Mouse (Mus musculus) forebrain, embryonic 14.5 days (tissue): ENCODE measurements around the gene Tmem132d. TPM values are rescaled to one million over a fixed set of nuclear protein-coding genes. Genes with fewer than 3 reads are reported as not detected.
A peak's percentile ranks its signal among the peaks of the same experiment; 100 is the strongest.

Source experiments
- ATAC-seq: fragments of 200-750 bp; cut with Nextera tagmentation; 2 replicates; pipeline ENCODE4 v1.8.0; 2017; ENCODE audit warnings: mild to moderate bottlenecking, moderate library complexity
- DNase-seq: peaks from one replicate; pipeline ENCODE4 v3.0.0-alpha.2; 2015; ENCODE audit warnings: low spot score
- H3K27ac ChIP-seq: fragments of 300-500 bp; sonication (generic); 2 replicates; pipeline ENCODE4 v1.5.1; 2014; ENCODE audit warnings: low read depth, mild to moderate bottlenecking, control low read depth, low read length, moderate library complexity
- H3K27me3 ChIP-seq: fragments of 300-500 bp; sonication (generic); replicated peaks from 2 replicates; pipeline ENCODE4 v1.6.1; 2014; ENCODE audit warnings: low read length, control low read depth, mixed read lengths; ENCODE audit not compliant: control insufficient read depth, insufficient read depth
- H3K36me3 ChIP-seq: fragments of 300-500 bp; sonication (generic); 2 replicates; pipeline ENCODE4 v1.6.1; 2014; ENCODE audit warnings: low read length, control low read depth; ENCODE audit not compliant: control insufficient read depth, insufficient read depth
- H3K4me1 ChIP-seq: fragments of 300-500 bp; sonication (generic); 2 replicates; pipeline ENCODE4 v1.6.1; 2014; ENCODE audit warnings: antibody characterized with exemption, low read length, control low read depth; ENCODE audit not compliant: control insufficient read depth, insufficient read depth
- H3K4me2 ChIP-seq: fragments of 300-500 bp; sonication (generic); 2 replicates; pipeline ENCODE4 v1.6.1; 2014; ENCODE audit warnings: mild to moderate bottlenecking, control low read depth, low read length
- H3K4me3 ChIP-seq: fragments of 300-500 bp; sonication (generic); 2 replicates; pipeline ENCODE4 v1.5.1; 2014; ENCODE audit warnings: low read depth, low read length, control low read depth
- H3K9ac ChIP-seq: fragments of 300-500 bp; sonication (generic); 2 replicates; pipeline ENCODE4 v1.6.1; 2014; ENCODE audit warnings: mild to moderate bottlenecking, low read length, control low read depth, moderate library complexity
- H3K9me3 ChIP-seq: fragments of 300-500 bp; sonication (generic); replicated peaks from 2 replicates; pipeline ENCODE4 v1.6.1; 2016; ENCODE audit warnings: low read length, control low read depth, mixed read lengths; ENCODE audit not compliant: control insufficient read depth
- WGBS: fragments of 180-500 bp; shearing (Covaris S2); extraction: QIAGEN DNeasy Blood & Tissue Kit; methylation state at CpG from one replicate; pipeline ENCODE4 v1.1.7; 2014; 5-methylcytosine and 5-hydroxymethylcytosine counted together
- polyA plus RNA-seq: library from polyadenylated mRNA; unstranded; fragments of >200 nt; fragmentation: Nextera tagmentation; extraction: Ambion mirVana; gene quantifications from 2 replicates; pipeline ENCODE4 v1.2.1, GENCODE M21; 2014

Tmem132d gene
- polyA plus RNA-seq, 1 experiment from 2014 or later = 0.86 TPM

DNA sequence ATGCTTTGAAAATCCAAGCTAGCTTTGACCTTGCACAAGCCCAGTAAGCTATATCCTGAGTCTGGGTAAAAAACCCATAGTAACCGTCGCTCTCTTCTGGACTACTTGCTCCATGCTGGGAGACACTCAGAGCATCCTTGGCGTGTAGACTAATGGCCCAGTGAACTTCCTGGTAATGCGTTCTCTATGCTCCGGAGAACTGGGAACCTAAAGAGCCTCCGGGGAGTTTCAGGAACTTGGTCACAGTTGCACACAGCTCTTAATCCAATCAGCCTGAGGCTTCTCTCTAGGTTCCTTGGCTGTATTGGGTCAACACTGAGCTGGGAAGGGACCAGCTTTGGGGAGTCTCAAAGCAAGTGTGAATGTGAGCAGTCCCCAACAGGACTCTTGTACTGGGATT lies 12.0 kb upstream of the Tmem132d start:
- DNase-seq (no peak), ATAC-seq (no peak)
- H3K4me1 ChIP-seq = no peaks in the 10 kb centered on the region
- H3K9me3 ChIP-seq = no peaks in the 10 kb centered on the region
- no peak overlapping the region for H3K27ac ChIP-seq
- no peak overlapping the region for H3K4me3 ChIP-seq
- 20% methylated on average over 6 of the region's 6 CpGs for WGBS
- peaks cover 19% of the 10 kb centered on the region for H3K27me3 ChIP-seq
- H3K4me2 ChIP-seq = no peak overlapping the region
- no peaks in the 10 kb centered on the region for H3K36me3 ChIP-seq
- H3K9ac ChIP-seq = no peak overlapping the region

DNA sequence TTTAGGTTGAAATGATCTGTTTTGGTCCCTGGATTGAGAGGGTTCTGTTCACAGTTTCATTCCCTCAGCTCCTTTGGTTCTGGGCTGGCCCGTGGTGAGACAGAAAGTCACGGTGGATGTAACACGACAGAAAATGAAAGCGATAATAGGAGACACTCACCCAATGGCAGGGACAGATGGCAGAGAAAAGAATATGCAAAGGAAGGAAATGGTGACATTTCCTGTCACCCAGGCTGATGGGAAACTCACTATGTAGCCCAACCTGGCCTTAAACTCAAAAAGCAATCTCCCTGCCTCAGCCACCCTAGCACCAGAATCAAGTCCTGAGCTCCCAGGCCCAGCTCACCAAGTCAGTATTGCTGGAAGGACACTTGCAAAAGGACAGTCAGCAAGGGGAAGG lies 11.0 kb upstream of the Tmem132d start:
- Histone ChIP-seq H3K27ac (no peak overlapping the region), H3K4me2 (peak overlapping the region; percentile 42; the same call in 1 of the 2 replicates), H3K27me3 (peaks cover 19% of the 10 kb centered on the region), H3K4me3 (no peak overlapping the region), H3K36me3 (no peaks in the 10 kb centered on the region), H3K4me1 (no peaks in the 10 kb centered on the region), H3K9ac (no peak overlapping the region), H3K9me3 (no peaks in the 10 kb centered on the region)
- no peak for ATAC-seq
- 27% methylated on average over 4 of the region's 4 CpGs for WGBS
- no peak for DNase-seq

DNA sequence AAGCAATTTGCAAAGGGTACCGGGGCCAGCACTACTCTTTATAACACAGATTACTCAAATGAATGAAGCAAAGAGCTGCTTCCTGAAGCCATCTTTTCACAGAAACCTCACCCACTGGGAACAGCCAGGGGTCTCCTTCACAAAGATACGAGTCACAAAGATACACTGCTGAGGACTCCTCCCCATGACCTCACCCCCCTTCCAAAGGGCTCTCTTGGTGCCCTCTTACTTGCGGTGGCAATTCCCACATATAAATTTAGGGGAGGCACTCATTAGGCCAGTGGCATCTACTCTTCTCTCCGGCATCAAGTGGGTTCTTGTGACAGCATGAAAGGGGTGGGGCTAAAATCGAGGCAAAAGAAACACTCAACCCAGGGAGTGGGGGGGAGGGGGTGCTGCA lies 8.2 kb upstream of the Tmem132d start:
- peaks cover 19% of the 10 kb centered on the region for H3K27me3 ChIP-seq
- no peak overlapping the region for H3K4me2 ChIP-seq
- H3K9ac ChIP-seq = no peak overlapping the region
- no peaks in the 10 kb centered on the region for H3K36me3 ChIP-seq
- no peak overlapping the region for H3K27ac ChIP-seq
- 3% methylated on average over 5 of the region's 5 CpGs for WGBS
- H3K4me1 ChIP-seq = no peaks in the 10 kb centered on the region
- no peaks in the 10 kb centered on the region for H3K9me3 ChIP-seq
- ATAC-seq = no peak
- H3K4me3 ChIP-seq = no peak overlapping the region
- DNase-seq = no peak

DNA sequence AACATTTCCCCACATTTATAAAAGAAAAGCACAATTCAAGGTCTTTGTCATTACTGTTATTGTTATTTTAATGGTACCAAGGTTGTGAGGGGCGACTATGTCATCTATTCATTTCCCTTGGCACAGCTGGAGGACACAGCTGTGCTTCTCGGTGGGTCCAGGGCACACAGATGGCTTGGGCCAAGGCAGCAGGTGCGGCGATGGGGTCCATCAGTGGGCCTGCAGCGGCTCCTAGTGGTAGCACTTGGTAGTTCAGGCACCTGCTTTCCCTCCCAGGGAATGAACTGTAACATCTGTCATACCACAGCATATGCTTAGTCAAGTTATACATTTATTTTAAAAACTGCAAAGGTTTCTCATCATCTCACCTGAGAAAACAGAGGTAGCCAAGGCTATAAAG lies 7.0 kb upstream of the Tmem132d start:
- ATAC-seq (peak; percentile 68), DNase-seq (peak; percentile 72)
- no peaks in the 10 kb centered on the region for H3K36me3 ChIP-seq
- no peaks in the 10 kb centered on the region for H3K9me3 ChIP-seq
- no peak overlapping the region for H3K4me2 ChIP-seq
- WGBS = 0% methylated on average over 5 of the region's 5 CpGs
- H3K4me1 ChIP-seq = no peaks in the 10 kb centered on the region
- H3K4me3 ChIP-seq = no peak overlapping the region
- H3K27ac ChIP-seq = no peak overlapping the region
- no peak overlapping the region for H3K9ac ChIP-seq
- peaks cover 18% of the 10 kb centered on the region for H3K27me3 ChIP-seq

DNA sequence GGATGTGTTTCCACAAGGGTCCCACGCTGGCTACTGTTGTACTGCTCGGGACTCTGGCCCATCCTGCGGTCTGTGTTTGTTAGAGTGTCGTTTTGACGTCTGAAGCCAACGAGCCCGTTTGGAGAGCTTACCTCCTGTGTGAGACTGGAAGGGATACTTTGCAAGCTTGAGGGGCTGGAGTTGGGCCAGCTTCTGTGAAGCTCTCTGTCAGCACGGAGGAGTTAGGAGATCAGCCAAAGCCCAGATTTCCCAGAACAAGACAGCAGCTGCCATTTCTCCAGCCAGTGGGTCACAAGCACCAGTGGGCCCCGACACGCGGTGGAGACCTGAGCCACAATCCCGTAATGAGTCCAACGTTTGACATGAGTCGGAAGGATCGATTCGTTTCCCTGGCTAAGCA lies 5.2 kb upstream of the Tmem132d start:
- no peak overlapping the region for H3K9ac ChIP-seq
- no peak overlapping the region for H3K4me3 ChIP-seq
- ATAC-seq (no peak), DNase-seq (no peak)
- no peaks in the 10 kb centered on the region for H3K36me3 ChIP-seq
- H3K4me2 ChIP-seq = no peak overlapping the region
- H3K27me3 ChIP-seq = peaks cover 22% of the 10 kb centered on the region
- H3K9me3 ChIP-seq = no peaks in the 10 kb centered on the region
- 63% methylated on average over 16 of the region's 16 CpGs for WGBS
- H3K4me1 ChIP-seq = no peaks in the 10 kb centered on the region
- H3K27ac ChIP-seq = no peak overlapping the region

DNA sequence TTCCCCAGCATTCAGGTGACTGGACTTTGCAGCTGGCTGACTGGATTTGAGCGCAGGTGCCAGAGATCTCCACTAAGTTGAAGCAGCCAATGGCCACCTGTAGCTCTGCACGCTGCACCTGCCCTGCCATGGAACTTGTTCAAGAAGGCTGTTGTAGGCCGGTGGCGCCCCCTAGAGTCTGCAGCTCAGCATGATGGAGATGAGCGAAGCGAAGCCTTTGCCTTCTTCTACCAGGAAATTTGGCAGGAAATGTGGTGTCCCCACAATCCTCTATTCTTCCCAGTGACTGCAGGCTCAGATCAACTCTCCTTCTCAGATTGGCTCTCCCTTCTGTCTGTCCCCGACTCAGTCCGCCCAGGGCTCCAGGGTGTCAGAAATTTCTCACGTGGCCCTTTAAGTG lies 4.0 kb upstream of the Tmem132d start:
- peak; percentile 74 for DNase-seq
- Histone ChIP-seq H3K4me3 (no peak overlapping the region), H3K9me3 (no peaks in the 10 kb centered on the region), H3K27ac (no peak overlapping the region), H3K27me3 (peaks cover 31% of the 10 kb centered on the region), H3K9ac (no peak overlapping the region), H3K4me2 (no peak overlapping the region), H3K36me3 (no peaks in the 10 kb centered on the region), H3K4me1 (no peaks in the 10 kb centered on the region)
- WGBS = 20% methylated on average over 9 of the region's 9 CpGs
- ATAC-seq = 0 out of 2 replicates have a peak, but pooled peaks have one; percentile 24

DNA sequence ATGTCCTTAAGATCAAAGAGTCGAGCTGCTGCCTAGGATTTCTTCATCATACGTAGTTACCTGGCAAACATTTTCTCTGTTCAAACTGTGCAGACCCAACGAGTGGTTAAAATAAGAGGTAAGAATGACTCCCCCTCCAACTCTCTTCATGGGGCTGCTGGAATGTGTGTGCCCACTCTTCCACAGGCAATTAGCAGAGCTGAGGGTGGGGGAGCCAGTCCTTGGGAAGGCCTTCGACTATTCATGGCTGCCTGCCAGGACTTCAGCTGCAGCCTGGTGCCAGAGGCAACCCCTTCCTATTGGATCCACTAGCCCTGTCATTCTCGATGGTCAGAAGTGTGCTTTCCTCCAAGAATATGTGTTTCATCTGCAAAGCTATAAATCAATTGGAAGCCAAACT lies 2.8 kb upstream of the Tmem132d start:
- ATAC-seq = no peak; the same call in 1 of the 2 replicates
- H3K27ac ChIP-seq = no peak overlapping the region
- no peaks in the 10 kb centered on the region for H3K4me1 ChIP-seq
- H3K4me2 ChIP-seq = no peak overlapping the region
- no peaks in the 10 kb centered on the region for H3K9me3 ChIP-seq
- H3K4me3 ChIP-seq = no peak overlapping the region
- H3K9ac ChIP-seq = no peak overlapping the region
- peaks cover 39% of the 10 kb centered on the region for H3K27me3 ChIP-seq
- WGBS = 35% methylated on average over 5 of the region's 5 CpGs
- peak; percentile 82 for DNase-seq
- H3K36me3 ChIP-seq = no peaks in the 10 kb centered on the region

DNA sequence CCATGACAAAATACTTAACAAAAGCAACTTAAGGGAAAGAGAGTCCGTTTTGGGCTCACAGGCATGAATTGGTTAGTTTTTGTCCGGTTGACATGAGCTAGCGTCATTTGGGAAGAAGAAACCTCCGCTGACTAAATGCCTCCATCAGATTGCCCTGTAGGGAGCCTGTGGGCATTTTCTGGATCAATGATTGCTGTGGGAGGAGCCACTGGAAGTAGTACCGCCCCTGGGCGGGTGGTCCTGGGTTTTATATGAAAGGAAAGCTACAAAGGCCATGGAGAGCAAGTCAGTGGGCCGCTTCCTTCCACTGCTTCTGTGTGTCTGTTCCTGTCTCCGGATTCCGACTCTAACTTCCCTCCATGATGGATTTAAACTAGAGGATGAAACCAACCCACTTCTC lies 909 bp upstream of the Tmem132d start:
- Histone ChIP-seq H3K4me2 (no peak overlapping the region), H3K27me3 (peaks cover 44% of the 10 kb centered on the region), H3K27ac (no peak overlapping the region), H3K9me3 (no peaks in the 10 kb centered on the region), H3K4me3 (no peak overlapping the region), H3K4me1 (no peaks in the 10 kb centered on the region), H3K36me3 (no peaks in the 10 kb centered on the region), H3K9ac (no peak overlapping the region)
- DNase-seq (no peak), ATAC-seq (no peak)
- WGBS = 20% methylated on average over 9 of the region's 9 CpGs

DNA sequence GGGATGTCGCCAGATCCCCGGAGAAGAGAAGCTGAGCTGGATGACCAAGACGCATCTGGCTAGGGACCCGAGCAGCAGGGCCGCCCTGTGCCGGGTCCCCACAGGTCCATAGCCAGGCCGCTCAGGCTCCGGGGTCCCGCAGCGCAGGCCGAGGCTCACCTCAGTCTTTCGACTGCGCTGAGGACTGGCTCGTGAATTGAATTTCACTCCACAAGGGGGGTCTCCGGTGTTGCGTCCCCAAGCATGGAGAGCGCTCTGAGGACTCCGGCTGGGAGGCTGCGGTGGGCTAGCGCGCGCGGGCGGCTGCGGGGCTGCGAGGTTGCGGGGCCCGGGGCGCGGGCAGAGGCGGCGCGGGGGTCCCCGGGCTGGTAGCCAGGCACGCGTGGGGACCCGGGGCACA lies 455 bp downstream of the Tmem132d start:
- under 1% methylated on average over 36 of the region's 37 CpGs for WGBS

More for the DNA sequence above, 455 bp downstream of the Tmem132d start:
- Histone ChIP-seq H3K4me1 (no peaks in the 10 kb centered on the region), H3K9me3 (no peaks in the 10 kb centered on the region), H3K4me2 (peak overlapping the region; percentile 74), H3K27ac (no peak overlapping the region), H3K4me3 (peak overlapping the region; percentile 43), H3K36me3 (no peaks in the 10 kb centered on the region), H3K27me3 (peaks cover 44% of the 10 kb centered on the region), H3K9ac (peak overlapping the region; percentile 50)
- no peak for DNase-seq
- no peak for ATAC-seq
